Mouse (Mus musculus) bone marrow, adult 2 months (tissue): ENCODE data around the gene Castor1.

Source experiments
- CTCF ChIP-seq: fragments of 200-500 bp; IDR thresholded peaks from 2 replicates; pipeline ENCODE4 v1.5.1; 2011; ENCODE audit warnings: low read length, control low read depth; ENCODE audit not compliant: control insufficient read depth, insufficient read depth
- POLR2A ChIP-seq: fragments of 200-500 bp; IDR thresholded peaks from 2 replicates; pipeline ENCODE4 v1.6.1; 2011; ENCODE audit warnings: low read depth, mild to moderate bottlenecking, control low read depth, low read length, borderline replicate concordance; ENCODE audit not compliant: control insufficient read depth

GRCm38 (mm10) chr11:4193420-4193819 is 24.6 kb upstream of the Castor1 start:
- no peak for TF ChIP-seq CTCF
- no peak for TF ChIP-seq POLR2A
